Mouse (Mus musculus) kidney, adult 2 months (tissue): ENCODE results near the gene Atp5k.

ENCODE experiments used
- CTCF ChIP-seq: fragments of 200-500 bp; conservative IDR thresholded peaks from 2 replicates; pipeline ENCODE4 v1.5.1; 2011; ENCODE audit warnings: low read depth, mild to moderate bottlenecking, control low read depth, low read length, moderate library complexity, mixed read lengths; ENCODE audit not compliant: insufficient read depth, insufficient read length
- POLR2A ChIP-seq: fragments of 200-500 bp; IDR thresholded peaks from one replicate; pipeline ENCODE4 v1.6.1; 2011; ENCODE audit warnings: low read depth, low read length, control low read depth

GRCm38 (mm10) chr5:108451611-108452010 lies 17.4 kb upstream of the Atp5k start:
- TF ChIP-seq CTCF (no peak), POLR2A (no peak)
